Mouse (Mus musculus) stomach, embryonic 14.5 days (tissue): ENCODE results near the gene Car14. TPM values are rescaled to one million over a fixed set of nuclear protein-coding genes. Genes with fewer than 3 reads are reported as not detected.
A peak's percentile ranks its signal among the peaks of the same experiment; 100 is the strongest.
"Not testable (repeated sequence)": the region's sequence is repeated elsewhere in the genome, so short reads cannot be mapped to it uniquely, and the experiment has no call there.

ENCODE experiments used
- ATAC-seq: fragments of 200-750 bp; cut with Nextera tagmentation; 2 replicates; pipeline ENCODE4 v1.8.0; 2017; ENCODE audit warnings: low read depth, moderate TSS enrichment; ENCODE audit not compliant: insufficient number of reproducible peaks, insufficient read depth, low FRiP score
- H3K27ac ChIP-seq: fragments of 300-500 bp; sonication (generic); 2 replicates; pipeline ENCODE4 v1.5.1; 2014; ENCODE audit warnings: mild to moderate bottlenecking, low read length, moderate library complexity, mixed read lengths
- H3K27me3 ChIP-seq: fragments of 300-500 bp; sonication (generic); 2 replicates; pipeline ENCODE4 v1.6.1; 2014; ENCODE audit warnings: low read length, control low read depth, mixed read lengths; ENCODE audit not compliant: control insufficient read depth, insufficient read depth
- H3K36me3 ChIP-seq: fragments of 300-500 bp; sonication (generic); 2 replicates; pipeline ENCODE4 v1.6.1; 2014; ENCODE audit warnings: mild to moderate bottlenecking, control low read depth, low read length, moderate library complexity, mixed read lengths; ENCODE audit not compliant: control insufficient read depth, insufficient read depth
- H3K4me1 ChIP-seq: fragments of 300-500 bp; sonication (generic); 2 replicates; pipeline ENCODE4 v1.6.1; 2014; ENCODE audit warnings: low read length, control low read depth, mixed read lengths; ENCODE audit not compliant: control insufficient read depth, insufficient read depth
- H3K4me2 ChIP-seq: fragments of 300-500 bp; sonication (generic); replicated peaks from 2 replicates; pipeline ENCODE4 v1.6.1; 2014; ENCODE audit warnings: low read depth, low read length, control low read depth
- H3K4me3 ChIP-seq: fragments of 300-500 bp; sonication (generic); 2 replicates; pipeline ENCODE4 v1.5.1; 2014; ENCODE audit warnings: low read depth, low read length, control low read depth
- H3K9ac ChIP-seq: fragments of 300-500 bp; sonication (generic); replicated peaks from 2 replicates; pipeline ENCODE4 v1.6.1; 2014; ENCODE audit warnings: low read depth, mild to moderate bottlenecking, control low read depth, low read length, moderate library complexity, mixed read lengths
- H3K9me3 ChIP-seq: fragments of 300-500 bp; sonication (generic); 2 replicates; pipeline ENCODE4 v1.6.1; 2016; ENCODE audit warnings: low read depth, low read length, control low read depth; ENCODE audit not compliant: control insufficient read depth
- WGBS: fragments of 180-500 bp; shearing (Covaris S2); extraction: QIAGEN DNeasy Blood & Tissue Kit; methylation state at CpG from one replicate; pipeline ENCODE4 v1.1.7; 2014; 5-methylcytosine and 5-hydroxymethylcytosine counted together
- polyA plus RNA-seq: library from polyadenylated mRNA; unstranded; fragments of >200 nt; fragmentation: Nextera tagmentation; extraction: Ambion mirVana; gene quantifications from 2 replicates; pipeline ENCODE4 v1.2.1, GENCODE M21; 2014

The Car14 gene
- polyA plus RNA-seq, 1 experiment from 2014 or later: 2.9 TPM

GRCm38 (mm10) chr3:95930471-95930789, 25.9 kb upstream of the Car14 start:
- Histone ChIP-seq H3K36me3 (peaks cover 15% of the 10 kb centered on the region), H3K4me1 (0 out of 2 replicates have a peak, but pooled peaks cover 3% of the 10 kb centered on the region), H3K4me2 (peak overlapping the region; percentile 59), H3K9ac (peak overlapping the region; percentile 96), H3K4me3 (peak overlapping the region; percentile 74), H3K9me3 (no peaks in the 10 kb centered on the region), H3K27ac (peak overlapping the region; percentile 93; the same call in 1 of the 2 replicates), H3K27me3 (no peaks in the 10 kb centered on the region)
- 1% methylated on average over 5 of the region's 5 CpGs for WGBS
- ATAC-seq: no peak

DNA sequence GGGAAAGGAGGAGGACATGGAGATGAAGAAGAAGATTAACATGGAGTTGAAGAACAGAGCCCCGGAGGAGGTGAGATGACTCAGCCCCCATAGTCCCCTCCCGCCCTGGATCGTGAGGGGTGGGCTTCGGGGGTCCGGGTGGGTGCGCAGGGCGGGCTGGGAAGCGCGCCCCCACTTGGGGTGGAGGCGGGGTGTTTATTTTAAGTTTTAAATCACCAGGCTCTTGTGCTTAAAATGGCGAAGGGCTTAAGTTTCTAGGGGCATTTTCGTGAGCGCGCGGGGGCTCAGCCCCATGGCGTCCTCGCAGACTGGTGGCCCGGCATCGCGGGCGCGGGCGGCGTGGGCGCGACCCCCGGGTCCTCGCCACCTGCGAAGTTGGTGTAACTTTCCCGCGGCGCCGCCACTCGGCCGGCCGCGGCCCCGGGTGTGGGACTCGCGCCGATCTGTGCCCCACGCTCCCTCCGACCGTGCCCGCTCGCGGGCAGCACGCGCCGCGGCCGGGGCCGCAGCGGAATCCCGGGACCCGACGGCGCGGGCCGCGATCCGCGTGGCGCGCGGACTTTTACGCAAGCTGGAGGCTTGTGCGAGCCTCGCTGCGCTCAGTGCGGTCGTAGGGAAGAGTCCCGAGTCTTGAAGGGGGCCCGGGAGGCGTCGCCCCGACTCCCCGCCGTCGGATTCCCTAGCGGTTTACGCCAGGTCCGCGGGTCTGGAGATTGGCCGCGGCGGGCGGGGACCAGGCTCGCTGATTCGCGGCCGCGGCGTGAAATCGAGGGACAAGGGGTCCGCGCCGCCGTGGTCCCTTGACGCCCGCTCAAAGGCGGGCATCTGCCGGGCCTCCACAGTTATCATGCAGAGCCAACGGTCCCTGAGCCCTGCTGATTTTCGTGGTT, 25.3 kb upstream of the Car14 start:
- Histone ChIP-seq H3K4me2 (peak overlapping the region; percentile 59), H3K4me3 (peak overlapping the region; percentile 74), H3K9ac (peak overlapping the region; percentile 96), H3K9me3 (no peaks in the 10 kb centered on the region), H3K27me3 (no peaks in the 10 kb centered on the region), H3K4me1 (0 out of 2 replicates have a peak, but pooled peaks cover 3% of the 10 kb centered on the region), H3K36me3 (peaks cover 11% of the 10 kb centered on the region), H3K27ac (peak overlapping the region; percentile 93)
- ATAC-seq: no peak
- under 1% methylated on average over 83 of the region's 105 CpGs for WGBS

GRCm38 (mm10) chr3:95928658-95929503, 24.4 kb upstream of the Car14 start, which contains the start of gene Anp32e:
Gene Anp32e (plus strand): TSS chr3:95929246.
- no peaks in the 10 kb centered on the region for H3K27me3 ChIP-seq
- ATAC-seq: peak; percentile 100
- under 1% methylated on average over 49 of the region's 49 CpGs for WGBS

GRCm38 (mm10) chr3:95928261-95928657, 23.8 kb upstream of the Car14 start:
- no peaks in the 10 kb centered on the region for H3K9me3 ChIP-seq
- H3K27me3 ChIP-seq: no peaks in the 10 kb centered on the region
- peak overlapping the region; percentile 74 for H3K4me3 ChIP-seq
- 0 out of 2 replicates have a peak, but pooled peaks cover 3% of the 10 kb centered on the region for H3K4me1 ChIP-seq
- peak overlapping the region; percentile 93 for H3K27ac ChIP-seq
- H3K9ac ChIP-seq: peak overlapping the region; percentile 36; the same call in 1 of the 2 replicates
- H3K4me2 ChIP-seq: peak overlapping the region; percentile 56
- ATAC-seq: no peak
- H3K36me3 ChIP-seq: no peaks in the 10 kb centered on the region
- 54% methylated on average over 6 of the region's 6 CpGs for WGBS

More at GRCm38 (mm10) chr3:95928658-95929503, 24.4 kb upstream of the Car14 start, which contains the start of gene Anp32e:
- no peaks in the 10 kb centered on the region for H3K9me3 ChIP-seq
- peak within 1 kb of the TSS; percentile 59 for H3K4me2 ChIP-seq
- peak within 1 kb of the TSS; percentile 93 for H3K27ac ChIP-seq
- peaks cover 1% of the 10 kb centered on the region; the same call in 1 of the 2 replicates for H3K36me3 ChIP-seq
- H3K4me3 ChIP-seq: peak within 1 kb of the TSS; percentile 74
- peak within 1 kb of the TSS; percentile 96 for H3K9ac ChIP-seq
- H3K4me1 ChIP-seq: 0 out of 2 replicates have a peak, but pooled peaks cover 3% of the 10 kb centered on the region

DNA sequence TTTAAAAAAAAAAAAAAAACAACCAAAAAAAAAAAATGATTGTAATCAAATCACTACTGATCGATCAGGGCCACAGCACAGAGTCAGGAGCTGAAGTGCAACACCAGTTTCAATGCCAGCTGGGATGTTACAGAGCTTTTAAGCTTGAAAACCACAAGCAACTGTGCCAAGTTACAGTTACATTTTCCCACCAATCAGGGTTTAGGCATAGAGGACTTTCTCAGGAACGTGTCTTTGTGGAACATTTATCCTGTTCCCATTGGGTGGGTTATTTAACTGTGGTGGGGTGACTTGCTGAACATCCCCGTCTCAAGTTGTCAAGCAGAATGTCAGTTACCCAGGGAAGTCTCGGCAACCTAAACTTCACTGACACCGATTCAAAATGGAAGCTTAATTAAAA, 20.6 kb upstream of the Car14 start:
- no peak for ATAC-seq

DNA sequence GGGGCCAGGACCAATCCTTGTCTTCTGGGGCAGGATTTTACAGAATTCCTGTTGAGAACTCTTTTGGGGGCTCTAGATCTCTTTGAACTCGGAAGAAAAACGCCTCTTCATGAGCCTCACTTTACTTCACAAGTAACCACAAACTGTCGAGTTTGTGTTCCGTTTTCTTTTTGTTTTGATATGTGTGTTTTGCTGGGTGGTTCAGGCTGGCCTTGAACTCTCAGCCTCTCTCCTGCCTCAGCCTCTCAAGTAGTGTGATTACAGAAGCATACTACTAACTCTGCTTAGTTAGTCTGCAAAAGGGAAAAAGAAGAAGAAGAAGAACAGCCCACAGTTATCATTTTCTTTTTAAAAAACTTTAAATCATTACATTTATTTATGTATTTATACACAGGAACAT, 19.7 kb upstream of the Car14 start:
- no peak overlapping the region for H3K4me3 ChIP-seq
- no peak for ATAC-seq
- no peaks in the 10 kb centered on the region for H3K27me3 ChIP-seq
- no peaks in the 10 kb centered on the region for H3K36me3 ChIP-seq
- no peaks in the 10 kb centered on the region for H3K4me1 ChIP-seq
- H3K27ac ChIP-seq: no peak overlapping the region
- H3K9ac ChIP-seq: no peak overlapping the region
- H3K4me2 ChIP-seq: no peak overlapping the region
- no peaks in the 10 kb centered on the region for H3K9me3 ChIP-seq
- 66% methylated on average over 4 of the region's 4 CpGs for WGBS

More for the DNA sequence above, 20.6 kb upstream of the Car14 start:
- Histone ChIP-seq H3K27me3 (no peaks in the 10 kb centered on the region), H3K9me3 (no peaks in the 10 kb centered on the region), H3K4me2 (no peak overlapping the region), H3K4me1 (no peaks in the 10 kb centered on the region), H3K9ac (no peak overlapping the region), H3K4me3 (no peak overlapping the region), H3K36me3 (no peaks in the 10 kb centered on the region), H3K27ac (no peak overlapping the region)
- WGBS: 79% methylated on average over 5 of the region's 5 CpGs

- ATAC-seq, H3K36me3 ChIP-seq, H3K27ac ChIP-seq, H3K9me3 ChIP-seq, H3K4me2 ChIP-seq, H3K9ac ChIP-seq, H3K27me3 ChIP-seq, H3K4me3 ChIP-seq, H3K4me1 ChIP-seq: not testable (repeated sequence)
- 94% methylated on average over 7 of the region's 7 CpGs for WGBS
Measured at GRCm38 (mm10) chr3:95923429-95923828, 18.9 kb upstream of the Car14 start.

DNA sequence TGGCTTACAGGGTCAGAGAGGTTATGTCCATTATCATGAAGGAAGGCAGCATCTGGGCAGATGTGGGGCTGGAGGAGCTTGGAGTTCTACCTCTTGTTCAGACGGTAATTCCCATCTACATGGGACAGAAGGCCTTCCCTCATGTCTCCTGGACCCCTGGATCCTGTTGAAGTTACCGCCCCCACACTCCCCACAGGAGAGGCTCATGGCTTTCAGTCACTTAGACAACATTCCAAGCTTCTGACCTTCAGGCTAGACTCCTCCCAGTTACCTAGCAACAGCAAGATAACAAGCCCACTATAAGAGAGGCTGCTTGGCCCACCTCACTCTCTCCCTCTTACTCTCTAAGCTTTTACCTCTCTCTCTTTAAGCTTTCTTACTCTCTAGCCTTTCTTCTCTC, 16.0 kb upstream of the Car14 start:
- H3K4me1 ChIP-seq, H3K27ac ChIP-seq, H3K9me3 ChIP-seq, H3K4me2 ChIP-seq, ATAC-seq, H3K9ac ChIP-seq, H3K27me3 ChIP-seq, H3K4me3 ChIP-seq, H3K36me3 ChIP-seq: not testable (repeated sequence)
- WGBS: 53% methylated on average over 2 of the region's 2 CpGs
